Mouse (Mus musculus) induced T-regulatory cell, adult 2 months (primary cell): Measurements from ENCODE around the gene Tulp4.

Experiments used
- DNase-seq: peaks from one replicate; pipeline ENCODE4 v3.0.0-alpha.2; 2012; ENCODE audit warnings: low read depth

Gene Tulp4

DNA sequence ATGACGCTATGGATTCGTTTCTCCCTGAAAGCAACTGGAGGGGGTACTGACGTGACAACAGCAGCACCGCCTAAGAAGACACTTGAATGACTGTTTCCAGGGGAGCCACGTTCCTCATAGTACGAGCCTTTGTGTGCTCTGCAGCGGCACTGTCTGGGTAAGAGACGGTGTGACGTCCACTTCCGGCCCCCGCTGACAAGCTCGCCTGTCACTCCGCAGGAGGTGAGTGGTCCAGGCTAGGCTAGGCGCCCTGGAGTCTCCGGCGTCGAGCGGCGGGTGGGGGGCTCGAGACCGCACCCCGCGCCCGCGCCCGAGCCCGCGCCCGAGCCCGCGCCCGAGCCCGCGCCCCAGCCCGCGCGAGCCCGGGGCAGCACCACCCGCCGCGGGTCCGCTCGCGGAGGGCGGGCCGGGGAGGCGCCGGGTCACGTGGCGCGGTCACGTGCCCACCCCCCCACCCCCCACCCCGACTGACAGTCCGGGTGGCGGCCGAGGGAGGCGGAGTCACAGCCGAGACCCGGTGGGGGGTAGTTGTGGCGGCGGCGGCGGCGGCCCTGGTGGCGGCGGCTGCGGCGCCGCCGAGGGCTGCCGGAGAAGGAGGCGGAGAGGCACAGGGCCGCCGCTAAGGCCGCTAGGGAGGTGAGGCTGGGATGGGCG lies at the start of gene Tulp4:
TSS of gene Tulp4 (plus strand) at position 77 of the 654 bp plus-strand sequence.
- peak; percentile 93 for DNase-seq

GRCm38 (mm10) chr17:6062793-6063192 lies 43.4 kb upstream of the Tulp4 start:
- DNase-seq: no peak

- DNase-seq: peak; percentile 40
These were observed 42.7 kb upstream of the Tulp4 start for GRCm38 (mm10) chr17:6063532-6063931.

GRCm38 (mm10) chr17:6066021-6066420 lies 40.2 kb upstream of the Tulp4 start:
- no peak for DNase-seq

DNA sequence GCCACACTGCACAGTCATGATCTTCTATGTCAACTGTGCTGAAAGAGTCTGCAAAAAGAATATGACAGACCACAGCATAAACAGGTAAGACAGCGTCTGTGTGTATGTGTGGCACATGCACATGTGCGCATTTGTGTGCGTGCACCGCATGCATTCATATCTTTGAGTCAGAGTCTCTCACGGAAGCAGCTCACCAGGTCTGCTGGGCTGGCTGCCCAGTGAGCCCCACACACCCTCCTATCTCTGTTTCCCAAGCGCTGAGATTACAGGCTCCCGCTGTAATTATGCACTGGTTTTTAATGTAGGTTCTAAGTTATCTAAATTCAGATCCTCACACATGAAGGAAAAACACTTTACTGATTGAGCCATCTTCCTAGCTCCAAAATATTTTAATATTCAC lies 38.6 kb upstream of the Tulp4 start:
- no peak for DNase-seq

DNA sequence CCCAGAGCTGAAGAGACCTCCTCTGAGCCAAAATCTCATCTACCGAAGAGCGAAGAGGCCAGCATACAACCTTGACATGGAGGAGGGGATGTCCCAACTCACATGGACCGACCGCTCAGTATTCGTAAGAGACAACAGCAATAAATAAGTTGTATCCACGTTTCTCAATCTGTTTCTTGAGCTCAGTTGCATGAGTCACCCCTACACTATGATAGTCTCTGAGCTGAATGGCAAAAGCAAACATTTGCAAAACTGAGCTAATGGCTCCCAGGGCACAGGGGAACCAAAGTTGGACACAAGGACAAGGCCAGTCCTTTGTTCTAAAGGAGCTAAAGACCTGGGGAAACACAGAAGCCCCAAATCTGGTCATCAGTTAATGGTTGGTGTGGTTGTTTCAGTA lies 36.4 kb upstream of the Tulp4 start:
- no peak for DNase-seq

- no peak for DNase-seq
These were observed 32.8 kb upstream of the Tulp4 start for GRCm38 (mm10) chr17:6073405-6073804.

DNA sequence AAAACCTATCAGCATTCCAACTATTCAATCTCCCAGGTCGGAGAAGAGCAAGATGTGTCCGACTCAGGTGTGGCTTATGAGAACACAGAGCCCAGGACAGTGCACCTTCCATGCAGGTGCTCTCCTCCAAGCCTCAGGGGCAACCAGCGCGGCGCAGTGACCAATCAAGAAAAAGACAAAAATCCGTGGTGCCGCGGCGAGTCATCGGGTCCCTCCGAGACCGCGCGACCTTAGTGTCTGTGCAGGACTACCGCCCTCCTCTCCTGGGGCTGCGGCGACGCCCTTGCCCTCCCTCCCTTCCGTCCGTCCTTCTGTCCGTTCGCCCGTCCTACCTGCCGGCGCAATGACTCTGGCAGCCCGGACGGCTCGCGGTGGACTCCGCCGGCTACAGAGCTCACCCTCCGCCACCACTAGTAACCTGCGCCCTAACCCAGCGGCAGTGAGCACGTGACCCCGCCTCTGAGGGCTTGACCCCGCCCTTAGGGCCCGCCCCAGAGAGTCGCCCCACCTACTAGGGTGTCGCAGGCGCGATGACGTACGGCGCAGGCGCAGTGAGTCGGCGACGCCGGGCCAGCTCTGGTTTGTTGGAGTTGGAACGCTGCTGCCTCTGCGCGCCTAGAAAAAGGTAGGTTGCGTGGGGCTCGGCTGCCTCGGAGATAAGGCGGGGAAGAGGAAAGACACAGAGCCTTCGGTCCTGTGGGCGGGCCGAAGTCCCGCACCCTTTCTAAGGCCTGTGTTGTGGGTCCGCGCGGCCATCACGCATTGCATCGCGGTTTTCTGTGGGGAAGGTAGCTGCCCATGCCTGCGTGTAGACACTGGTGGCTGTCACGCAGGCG lies 26.7 kb upstream of the Tulp4 start, which contains the start of the genes Serac1 and Gtf2h5:
TSS of gene Serac1 (minus strand) at position 455 of the 836 bp plus-strand sequence.
TSS of gene Gtf2h5 (plus strand) at position 500 of the 836 bp plus-strand sequence.
- DNase-seq: peak; percentile 98

DNA sequence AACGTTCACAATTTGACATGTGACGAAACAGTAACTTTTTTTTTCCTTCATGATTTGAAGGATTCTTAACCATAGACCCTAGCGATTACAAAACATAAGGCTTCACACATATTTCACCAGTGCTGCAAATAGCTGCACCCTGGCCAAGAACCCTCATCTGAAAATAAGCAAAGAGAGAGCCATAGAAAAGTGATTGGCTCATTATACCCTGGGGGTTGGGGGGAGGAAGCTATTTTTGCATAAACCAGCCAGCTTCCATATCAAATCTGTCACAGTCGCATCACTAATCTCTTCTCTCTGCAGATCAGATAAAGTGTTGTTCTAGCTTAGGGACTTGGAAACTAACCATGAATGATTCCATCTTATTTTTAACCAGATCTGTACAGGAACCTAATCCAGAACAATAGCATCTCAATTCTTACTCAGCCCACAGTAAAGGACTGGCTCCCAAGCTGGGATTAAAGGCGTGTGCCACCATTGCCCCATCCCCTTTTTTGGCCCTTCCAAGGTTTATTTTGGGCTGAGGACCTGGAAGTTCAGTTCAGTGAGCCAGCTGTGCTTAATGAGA lies 22.8 kb upstream of the Tulp4 start:
- no peak for DNase-seq

DNA sequence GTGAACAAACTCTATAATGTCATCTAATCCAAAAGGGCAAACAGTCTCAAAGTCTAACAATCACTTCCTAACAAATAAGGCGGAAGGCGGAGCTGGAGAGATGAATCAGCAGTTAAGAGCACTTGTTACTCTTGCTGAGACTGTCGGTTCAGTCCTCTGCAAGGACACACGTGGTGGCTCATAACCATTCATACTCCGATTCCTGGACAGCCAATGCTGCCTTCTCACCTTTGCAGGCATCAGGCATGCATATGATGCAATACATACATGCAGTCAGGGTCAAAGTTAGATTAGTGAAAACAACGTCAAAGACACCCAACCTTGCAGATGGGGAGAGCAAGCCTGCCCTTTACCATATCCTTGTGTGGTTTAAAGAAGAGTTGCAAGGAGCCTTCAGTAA lies 14.6 kb upstream of the Tulp4 start:
- no peak for DNase-seq

DNA sequence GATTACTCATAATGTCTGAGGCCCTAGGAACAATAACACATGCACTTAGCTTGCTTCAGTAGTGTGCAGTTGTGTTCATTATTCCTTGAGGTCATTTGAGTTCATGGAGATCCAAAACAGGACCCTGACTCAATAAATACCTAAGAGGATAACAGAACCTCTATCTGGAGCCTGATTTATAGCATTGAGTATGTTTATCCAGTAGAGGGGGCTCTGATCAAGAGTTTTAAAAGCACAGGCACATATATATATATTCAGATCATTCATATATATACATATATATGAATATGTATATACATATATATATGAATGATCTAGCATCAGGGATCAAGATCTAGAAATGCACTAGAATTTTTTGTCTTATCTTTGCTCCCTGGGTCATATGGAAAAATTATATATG lies 10.7 kb upstream of the Tulp4 start:
- DNase-seq: peak; percentile 51

DNA sequence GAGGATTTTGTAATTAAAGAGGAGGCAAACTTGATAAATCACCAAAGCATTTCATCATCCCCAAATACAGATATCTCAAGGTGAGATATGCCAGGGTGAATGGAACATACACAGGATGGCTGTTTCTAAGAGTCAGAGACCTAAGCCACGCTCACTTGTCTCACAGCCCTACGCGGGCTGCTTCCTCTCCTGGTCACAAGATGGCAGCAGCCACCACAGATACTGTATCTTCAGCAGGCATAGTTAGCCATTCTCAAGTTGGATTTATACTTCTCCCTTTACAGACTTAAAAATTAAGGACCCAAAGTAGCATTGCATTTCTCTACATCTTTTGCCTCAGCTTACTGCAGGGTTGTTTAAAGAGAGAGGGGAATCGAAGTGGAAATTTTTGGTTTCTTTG lies 8.4 kb upstream of the Tulp4 start:
- DNase-seq: peak; percentile 81

- DNase-seq: no peak
These were observed 4.0 kb upstream of the Tulp4 start for GRCm38 (mm10) chr17:6102287-6102686.

DNA sequence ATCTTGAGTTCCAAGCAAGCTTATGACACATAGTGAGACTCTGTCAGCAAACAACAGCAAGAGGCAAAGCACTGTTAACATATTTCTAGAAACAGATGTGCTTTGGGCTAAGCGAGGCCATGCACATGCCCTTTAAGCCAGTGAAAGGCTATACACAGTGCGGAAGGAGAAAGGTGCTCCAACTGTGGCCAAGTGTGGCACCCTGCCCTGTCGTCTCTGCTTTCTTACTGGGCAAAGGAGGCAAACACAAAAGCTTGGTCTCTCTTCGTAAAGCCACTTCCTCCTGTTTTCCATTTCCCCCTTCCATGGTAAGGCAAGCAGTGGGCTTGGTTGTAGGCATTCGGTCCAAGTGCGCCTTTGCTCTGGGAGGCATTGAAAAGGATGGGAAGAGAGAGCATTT lies 2.7 kb upstream of the Tulp4 start:
- DNase-seq: peak; percentile 8

- peak; percentile 64 for DNase-seq
These were observed 871 bp downstream of the Tulp4 start for GRCm38 (mm10) chr17:6107015-6107601.

DNA sequence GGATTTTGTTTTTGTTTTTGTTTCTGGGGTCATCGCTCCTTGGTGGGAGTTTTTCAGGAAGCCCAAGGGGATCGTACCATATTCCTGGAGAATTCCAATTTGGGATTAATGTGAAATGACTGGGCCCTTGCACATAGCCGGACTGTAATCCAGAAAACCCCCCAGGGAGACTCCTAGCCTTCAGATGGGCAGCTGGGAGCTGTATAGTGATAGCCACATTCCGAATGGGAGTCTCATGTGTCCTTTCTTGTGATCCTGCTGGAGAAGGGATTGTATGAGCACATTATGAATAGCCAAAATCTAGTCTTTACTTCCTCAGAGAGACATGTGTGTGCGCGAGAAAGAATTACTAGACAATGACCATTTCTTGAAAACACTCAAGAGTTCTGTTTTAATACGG lies 1.9 kb downstream of the Tulp4 start:
- DNase-seq: peak; percentile 10

GRCm38 (mm10) chr17:6110956-6111355 lies 4.7 kb downstream of the Tulp4 start:
- peak; percentile 37 for DNase-seq

GRCm38 (mm10) chr17:6113653-6114052 lies 7.4 kb downstream of the Tulp4 start:
- no peak for DNase-seq

DNA sequence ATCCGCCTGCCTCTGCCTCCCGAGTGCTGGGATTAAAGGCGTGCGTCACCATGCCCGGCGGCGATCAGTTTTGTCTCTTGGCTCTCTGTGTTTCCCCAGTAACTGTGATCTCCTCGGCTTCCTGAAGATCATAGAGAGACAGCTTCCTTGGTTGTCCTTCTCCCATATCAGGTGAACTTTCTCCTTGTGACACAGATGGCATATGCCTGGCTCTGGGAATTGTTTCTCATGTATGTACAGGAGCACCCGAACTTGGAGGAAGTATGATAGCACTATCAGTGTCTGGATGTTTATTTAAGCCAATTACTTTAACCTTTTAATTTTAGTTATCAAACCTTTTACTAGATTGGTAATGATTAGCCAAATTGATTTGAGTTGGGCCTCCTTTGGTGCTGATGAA lies 8.8 kb downstream of the Tulp4 start:
- no peak for DNase-seq

- DNase-seq: no peak
These were observed 11.0 kb downstream of the Tulp4 start for GRCm38 (mm10) chr17:6117148-6117725.

DNA sequence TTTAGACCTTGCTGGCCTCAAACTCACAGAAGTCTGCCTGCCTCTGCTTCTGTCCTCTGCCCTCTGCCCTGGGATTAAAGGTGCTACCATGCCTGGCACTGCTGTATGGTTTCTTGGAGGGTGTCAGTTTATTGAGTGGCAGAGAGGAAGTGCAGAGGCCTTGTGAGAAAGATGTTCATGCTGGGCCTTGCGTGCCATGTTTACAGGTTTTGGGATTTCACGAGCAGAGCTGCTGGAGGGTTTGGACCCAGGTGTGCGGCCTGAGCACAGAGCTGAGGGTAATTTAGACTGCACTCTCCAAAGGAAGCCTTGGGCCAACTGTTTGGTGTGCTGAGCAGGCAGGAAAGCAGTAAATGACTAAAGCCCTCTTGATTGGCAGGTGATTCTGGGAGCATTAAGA lies 11.7 kb downstream of the Tulp4 start:
- no peak for DNase-seq

DNA sequence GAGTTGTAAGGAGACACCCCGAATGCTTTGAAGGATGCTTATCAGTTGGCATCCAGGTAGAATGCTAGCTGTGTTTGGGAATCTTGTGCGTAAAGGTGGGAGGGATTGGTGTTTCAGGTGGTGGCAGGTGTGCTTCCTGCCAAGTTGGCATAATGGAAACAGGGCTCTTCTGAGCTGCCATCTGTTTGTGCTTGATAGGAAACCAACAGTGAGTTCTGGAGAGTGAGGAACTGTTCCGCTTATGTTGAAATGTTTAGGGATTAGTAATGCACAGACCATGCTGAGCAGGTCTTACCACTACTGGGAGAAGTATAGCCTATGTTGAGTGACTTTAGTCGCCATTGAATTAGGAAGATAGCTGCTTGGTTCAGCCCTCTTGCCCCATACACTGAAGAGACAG lies 12.6 kb downstream of the Tulp4 start:
- no peak for DNase-seq
